Mouse (Mus musculus) heart, adult 2 months (tissue): ENCODE measurements around the gene Tgif2.

ENCODE experiments used
- CTCF ChIP-seq: fragments of 200-600 bp; IDR thresholded peaks from 2 replicates; pipeline ENCODE4 v1.8.1; 2022; ENCODE audit warnings: antibody characterized with exemption, mild to moderate bottlenecking, moderate library complexity
- EP300 ChIP-seq: fragments of 200-500 bp; IDR thresholded peaks from 2 replicates; pipeline ENCODE4 v1.6.1; 2011; ENCODE audit warnings: low read depth, low read length, control low read depth; ENCODE audit not compliant: insufficient read depth
- POLR2A ChIP-seq: fragments of 200-500 bp; IDR thresholded peaks from 2 replicates; pipeline ENCODE4 v1.6.1; 2011; ENCODE audit warnings: mild to moderate bottlenecking, low read depth, low read length, control low read depth; ENCODE audit not compliant: insufficient read depth

GRCm38 (mm10) chr2:156815412-156815811, 24.4 kb upstream of the Tgif2 start:
- no peak for TF ChIP-seq EP300
- TF ChIP-seq CTCF: no peak
- TF ChIP-seq POLR2A: no peak
